Mouse (Mus musculus) embryonic fibroblast, embryonic 13.5 days (primary cell): ENCODE results near the gene Olfr1135.

Experiments used
- CTCF ChIP-seq: IDR thresholded peaks from 2 replicates; pipeline ENCODE4 v1.5.1; 2011; ENCODE audit warnings: mild to moderate bottlenecking, control low read depth, low read length, moderate library complexity, borderline replicate concordance; ENCODE audit not compliant: insufficient read depth
- POLR2A ChIP-seq: IDR thresholded peaks from 2 replicates; pipeline ENCODE4 v1.6.1; 2011; ENCODE audit warnings: low read depth, mild to moderate bottlenecking, control low read depth, low read length, moderate library complexity

DNA sequence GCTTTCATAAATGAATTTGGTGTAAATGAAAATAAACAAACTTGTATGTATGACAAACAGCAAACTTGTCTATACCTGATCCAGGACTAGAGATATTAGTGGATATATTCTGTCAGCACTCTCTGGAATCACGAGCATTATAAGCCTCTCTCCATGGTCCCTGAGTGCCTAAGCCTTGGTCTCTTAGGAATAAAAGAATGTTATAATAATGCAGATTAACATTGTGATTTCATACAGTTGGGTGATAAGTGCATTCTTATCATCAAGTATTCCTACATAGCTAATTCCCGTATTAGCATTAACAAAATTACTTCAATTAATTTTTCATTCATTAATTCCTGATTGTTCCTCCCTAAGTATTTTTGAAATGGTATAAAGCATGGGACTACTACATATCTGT lies 15.1 kb downstream of the Olfr1135 start, which contains the start of gene Olfr1134:
- no peak for TF ChIP-seq CTCF
- TF ChIP-seq POLR2A = no peak
